Mouse (Mus musculus) MN1 (cell line): ENCODE measurements around the gene Klhl23.
"Not testable (repeated sequence)": the region's sequence is repeated elsewhere in the genome, so short reads cannot be mapped to it uniquely, and the experiment has no call there.

ENCODE experiments used
- DNase-seq: peaks from one replicate; pipeline ENCODE4 v3.0.0-alpha.2; 2016; ENCODE audit warnings: low spot score

Klhl23 gene

DNA sequence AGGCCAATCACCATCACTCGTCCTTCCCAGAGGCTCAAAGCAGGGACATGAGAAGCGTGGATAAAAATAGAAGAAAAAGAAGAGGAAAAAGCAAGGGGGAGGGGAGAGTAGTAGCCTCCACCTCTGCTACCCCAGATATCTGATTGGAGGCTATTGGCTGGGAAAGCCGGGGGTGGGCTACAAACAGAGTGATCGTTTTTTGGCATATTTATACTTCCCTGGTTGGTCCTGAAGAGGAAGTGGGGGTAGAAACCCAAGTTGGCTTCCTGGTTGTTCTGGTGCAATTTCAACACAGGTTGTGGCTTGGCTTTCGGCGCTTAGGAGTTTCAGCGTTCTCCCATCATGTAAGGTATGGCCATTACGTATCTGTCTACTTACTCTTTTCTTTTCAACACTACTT is at the start of gene Klhl23:
Gene Klhl23 (plus strand): TSS at position 234 of the 400 bp plus-strand sequence.
- DNase-seq, result no peak

DNA sequence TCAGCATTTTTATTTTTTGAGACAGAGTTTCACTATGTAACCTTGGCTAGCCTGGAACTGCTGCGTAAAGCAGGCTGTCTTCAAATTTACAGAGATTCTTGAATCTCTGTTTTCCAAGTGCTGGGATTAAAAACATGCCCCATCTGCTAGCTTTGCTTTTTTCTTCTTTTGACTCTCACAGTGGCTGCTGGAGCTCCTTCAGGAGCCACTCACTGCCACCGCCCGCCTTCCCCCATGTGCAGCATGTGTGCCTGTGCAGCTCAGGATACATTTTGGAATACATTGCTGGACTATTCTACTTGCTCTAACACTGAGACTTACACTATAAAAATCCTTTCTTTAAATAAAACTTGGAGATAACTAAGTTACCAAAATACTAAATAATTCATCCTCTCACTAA is 48.4 kb upstream of the Klhl23 start:
- no peak for DNase-seq

DNA sequence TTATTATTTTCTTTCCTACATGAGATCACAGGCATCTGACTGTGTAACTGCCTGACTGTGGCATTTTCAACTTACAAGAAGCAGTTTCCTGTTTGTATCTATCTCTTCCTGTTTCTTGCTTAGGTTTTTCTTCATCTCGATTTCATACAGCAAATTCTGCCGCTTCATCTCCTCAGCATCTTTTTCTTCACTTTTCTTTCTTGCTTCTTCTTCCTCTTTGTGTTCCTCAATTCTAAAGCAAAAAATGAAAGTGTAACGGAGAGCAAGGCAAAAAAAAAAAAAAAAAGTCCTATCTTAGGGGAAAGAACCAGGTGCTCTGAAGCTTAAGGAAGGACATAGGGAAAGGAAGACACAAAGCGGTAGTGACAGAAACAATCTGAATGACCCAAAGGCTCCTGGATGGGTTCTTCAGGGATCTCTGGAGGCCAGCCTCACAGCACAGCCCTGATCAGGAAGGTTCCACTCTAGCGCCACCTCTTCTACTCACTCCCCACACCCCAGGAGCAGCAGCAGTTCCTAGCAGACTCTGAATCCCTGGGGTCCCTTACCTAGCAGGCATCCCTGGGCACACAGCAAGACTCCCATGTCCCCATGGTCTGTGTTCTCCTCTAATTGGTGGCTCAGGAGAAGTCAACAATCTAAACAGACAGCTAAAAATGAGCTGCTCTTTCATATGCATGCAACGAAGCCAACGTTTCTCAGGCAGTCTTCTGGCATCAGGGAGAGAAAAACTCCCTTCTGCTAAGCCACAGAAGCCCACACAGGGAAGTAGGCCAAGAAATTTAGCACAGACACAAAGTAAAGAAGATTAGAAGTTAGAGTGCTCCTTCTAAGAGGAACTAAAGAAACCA is 43.5 kb upstream of the Klhl23 start:
- no peak for DNase-seq

DNA sequence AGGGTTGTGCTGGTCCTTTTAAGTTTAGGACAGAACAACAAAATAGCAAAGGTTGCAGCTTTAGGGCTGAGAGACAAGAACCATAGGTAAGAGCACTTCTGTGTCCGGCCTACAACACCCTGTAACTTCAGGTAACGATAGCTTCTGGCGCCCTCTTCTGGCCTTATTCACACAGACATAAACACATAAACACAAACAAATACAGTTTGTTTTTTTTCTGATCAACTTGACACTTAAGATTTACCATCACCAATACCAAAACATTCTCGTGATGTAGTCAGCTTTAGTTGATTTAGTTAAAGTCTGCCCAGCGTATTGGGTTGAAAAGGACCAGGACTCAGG is 42.9 kb upstream of the Klhl23 start:
- no peak for DNase-seq

DNA sequence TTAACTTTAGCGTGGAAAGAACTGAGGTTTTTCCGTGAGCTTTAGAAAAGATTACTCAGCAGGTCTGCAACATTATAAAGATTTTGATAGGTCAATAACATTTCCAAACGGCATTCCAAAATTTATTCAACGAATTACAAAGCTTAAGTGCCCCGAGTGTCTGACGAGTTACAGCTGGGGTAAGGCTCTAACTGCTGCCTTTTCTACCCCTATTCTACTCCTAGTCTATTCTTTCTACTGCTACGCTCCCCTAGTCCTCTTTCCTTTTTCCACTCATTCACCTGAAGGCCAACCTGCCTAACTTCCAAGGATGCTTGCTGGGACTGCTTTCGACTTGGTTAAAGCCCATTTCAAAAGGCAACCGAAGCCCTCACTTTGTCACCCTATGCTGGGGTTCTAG is 32.8 kb upstream of the Klhl23 start:
- peak; percentile 18 for DNase-seq

DNA sequence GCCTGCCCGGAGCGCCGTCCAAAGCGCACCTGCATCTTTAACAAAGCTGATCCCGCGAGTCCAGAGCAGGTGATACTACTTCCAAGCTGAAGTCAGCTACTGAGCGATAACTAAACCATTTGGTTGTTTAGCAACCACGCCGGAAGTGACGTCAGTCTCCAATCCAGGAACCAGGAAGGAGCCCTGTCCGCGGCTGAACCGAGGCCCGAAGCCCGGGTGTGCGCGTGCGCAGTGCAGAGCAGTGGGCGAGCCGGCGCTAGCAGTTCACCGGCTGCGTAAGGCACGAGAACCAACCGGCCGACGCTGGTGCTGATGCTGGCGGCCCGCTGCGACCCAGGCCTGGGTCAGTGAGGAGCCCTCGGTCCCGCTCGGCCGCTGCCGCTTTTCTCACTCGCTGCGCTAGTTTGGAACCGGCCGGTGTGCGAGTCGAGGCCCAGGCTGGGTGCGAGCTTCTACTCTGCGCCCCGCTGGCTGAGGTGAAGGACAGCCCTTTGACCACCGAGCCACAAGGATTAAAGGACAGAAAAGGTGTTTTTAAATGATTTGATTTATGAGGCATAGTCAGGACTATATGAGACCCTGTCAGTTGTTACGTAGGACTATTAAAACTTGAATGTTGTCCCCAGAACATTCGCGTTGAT is 32.2 kb upstream of the Klhl23 start, which contains the start of the genes Ccdc173 and Phospho2:
Gene Ccdc173 (minus strand): TSS at position 147 of the 641 bp plus-strand sequence.
Gene Phospho2 (plus strand): TSS at position 195 of the 641 bp plus-strand sequence.
- DNase-seq, result peak; percentile 98

DNA sequence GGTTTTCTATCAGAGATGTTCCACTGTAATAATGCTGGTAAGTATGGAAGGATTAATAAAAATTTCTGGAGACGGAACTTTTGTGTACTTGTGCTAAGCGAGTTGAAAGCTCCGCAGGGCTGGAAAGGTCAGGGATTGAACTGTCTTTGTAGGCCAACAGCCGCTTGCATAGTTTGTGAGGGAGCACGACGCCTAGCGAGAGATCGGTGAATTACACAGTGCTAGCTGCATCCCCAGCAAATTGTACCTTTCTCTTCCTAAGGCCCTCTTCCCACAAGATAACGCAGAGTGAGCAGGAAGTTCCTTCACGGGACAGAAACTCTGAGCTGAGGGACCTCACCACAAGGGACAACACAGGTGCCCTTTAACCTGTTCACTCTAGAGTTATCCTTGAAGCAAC is 31.5 kb upstream of the Klhl23 start:
- peak; percentile 91 for DNase-seq

DNA sequence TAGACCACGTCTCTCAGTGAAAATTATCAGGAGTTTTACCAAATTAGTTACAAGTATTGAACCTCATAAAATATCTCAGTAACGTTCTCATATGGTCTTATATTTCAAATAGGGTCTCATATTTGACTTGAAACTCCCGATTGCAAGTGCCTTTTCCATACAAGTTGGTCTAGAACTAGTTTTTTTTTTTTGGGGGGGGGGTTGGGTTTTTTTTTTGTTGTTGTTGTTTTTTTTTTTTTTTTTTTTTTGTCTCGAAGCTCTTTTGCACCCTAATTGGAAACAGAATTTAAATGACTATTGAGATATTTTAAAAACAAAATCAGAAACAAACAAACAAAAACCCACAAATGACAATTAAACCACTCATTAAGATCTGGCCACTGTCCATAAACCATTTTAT is 31.0 kb upstream of the Klhl23 start:
- DNase-seq, result no peak

DNA sequence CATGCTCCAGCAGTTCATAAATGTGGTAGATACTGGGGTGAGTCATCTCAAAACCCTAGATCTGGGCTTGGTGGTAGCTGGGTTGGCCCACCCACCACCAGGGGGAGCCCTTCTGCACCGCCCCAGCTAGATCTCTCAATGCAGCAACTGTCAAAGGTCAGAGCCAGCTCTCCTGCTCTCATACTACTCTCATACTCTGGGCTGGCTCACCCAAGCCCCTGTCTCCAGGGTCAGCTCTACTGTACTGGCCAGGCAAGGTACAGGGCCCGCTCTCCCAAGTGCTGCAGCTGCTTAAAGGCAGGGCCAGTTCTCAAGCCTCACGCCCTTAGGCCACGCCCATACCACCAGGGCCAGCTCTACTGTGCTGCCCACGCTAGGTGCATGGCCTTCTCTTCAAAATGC is 18.8 kb upstream of the Klhl23 start:
- no peak for DNase-seq

DNA sequence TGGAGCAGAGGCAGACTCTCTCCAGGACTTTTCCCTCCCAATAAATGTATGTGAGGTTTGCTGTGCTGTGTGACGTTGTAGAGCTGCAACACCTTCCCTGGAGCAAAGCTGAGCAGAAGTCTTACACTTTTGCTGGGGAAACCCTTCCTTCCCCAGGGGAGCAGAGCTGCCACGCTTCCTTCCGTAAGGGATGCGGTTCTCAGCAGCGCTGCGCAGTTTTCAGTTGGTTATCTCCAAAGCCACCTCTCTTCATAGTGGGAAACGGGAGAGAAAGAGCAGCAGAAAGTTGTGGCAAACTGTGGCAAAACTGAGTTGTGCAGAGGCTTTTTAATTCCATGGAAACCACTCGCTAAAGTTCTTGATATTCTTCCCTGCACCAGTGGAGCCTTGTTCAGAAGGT is 18.0 kb upstream of the Klhl23 start:
- no peak for DNase-seq

DNA sequence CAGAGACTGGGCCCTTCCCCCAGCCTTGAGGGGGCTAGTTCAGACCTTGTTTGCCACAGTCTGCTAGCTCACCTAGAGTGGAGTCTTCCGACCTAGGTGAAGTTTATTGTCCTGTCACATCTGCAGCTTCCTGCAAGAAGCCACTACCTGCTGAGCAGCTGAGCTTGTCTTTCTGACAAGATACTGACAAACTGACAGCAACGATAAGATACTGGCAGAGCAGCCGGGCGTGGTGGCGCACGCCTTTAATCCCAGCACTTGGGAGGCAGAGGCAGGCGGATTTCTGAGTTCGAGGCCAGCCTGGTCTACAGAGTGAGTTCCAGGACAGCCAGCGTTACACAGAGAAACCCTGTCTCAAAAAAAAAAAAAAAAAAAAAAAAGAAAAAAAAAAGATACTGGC is 17.1 kb upstream of the Klhl23 start:
- not testable (repeated sequence) for DNase-seq

DNA sequence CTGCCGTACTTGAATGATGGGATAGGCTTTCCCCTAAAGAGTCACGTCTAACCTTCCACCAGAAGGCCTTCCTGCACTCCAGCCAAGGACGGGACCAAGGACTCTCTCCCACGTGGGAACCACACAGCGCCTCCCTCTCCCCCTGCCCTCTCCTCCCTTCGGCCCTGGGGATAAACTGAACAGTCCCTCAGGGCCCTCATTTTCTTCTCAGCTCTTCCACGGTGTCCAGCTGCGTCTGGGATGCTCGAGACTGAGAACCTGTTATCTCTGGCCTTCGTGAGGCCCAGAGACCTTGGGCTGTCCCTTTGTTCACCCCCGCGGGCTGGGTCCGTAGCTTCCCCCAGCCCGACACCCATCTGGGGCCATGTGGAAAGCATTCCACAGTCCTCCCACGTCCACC is 11.6 kb upstream of the Klhl23 start:
- DNase-seq, result no peak

DNA sequence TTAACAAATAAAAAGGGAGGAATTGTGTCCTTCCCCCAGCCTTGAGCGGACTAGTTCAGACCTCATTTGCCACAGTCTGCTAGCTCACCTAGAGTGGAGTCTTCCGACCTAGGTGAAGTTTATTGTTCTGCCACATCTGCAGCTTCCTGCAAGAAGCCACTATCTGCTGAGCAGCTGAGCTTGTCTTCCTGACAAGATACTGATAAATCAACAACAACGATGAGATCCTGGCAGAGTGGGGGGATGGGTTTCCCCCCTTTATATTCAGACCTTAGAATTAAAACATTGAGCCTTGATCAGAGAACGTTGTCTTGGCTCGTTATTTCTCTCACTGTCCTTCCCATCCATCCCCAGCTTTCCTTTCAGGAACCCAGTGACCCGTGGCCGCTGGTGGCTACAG is 10.4 kb upstream of the Klhl23 start:
- not testable (repeated sequence) for DNase-seq

DNA sequence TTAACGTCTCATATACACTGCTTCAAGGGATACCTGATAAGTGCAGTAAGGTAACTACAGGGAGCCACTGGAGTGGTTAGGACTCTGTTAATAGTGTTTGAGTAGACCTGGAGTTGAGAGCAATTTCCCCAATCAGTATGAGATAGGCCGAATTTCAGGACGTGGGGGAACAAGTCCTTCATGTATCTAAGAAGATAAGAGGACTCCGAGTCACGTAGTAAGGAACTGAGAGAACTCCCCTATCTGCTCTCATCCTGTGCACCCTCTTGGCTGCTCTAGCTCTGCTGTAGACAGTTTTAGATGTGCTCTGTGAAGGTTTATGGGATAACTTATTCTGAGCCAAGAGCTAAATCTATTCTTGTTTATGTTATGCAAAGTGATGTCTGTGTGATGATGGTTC is 5.2 kb upstream of the Klhl23 start:
- no peak for DNase-seq

DNA sequence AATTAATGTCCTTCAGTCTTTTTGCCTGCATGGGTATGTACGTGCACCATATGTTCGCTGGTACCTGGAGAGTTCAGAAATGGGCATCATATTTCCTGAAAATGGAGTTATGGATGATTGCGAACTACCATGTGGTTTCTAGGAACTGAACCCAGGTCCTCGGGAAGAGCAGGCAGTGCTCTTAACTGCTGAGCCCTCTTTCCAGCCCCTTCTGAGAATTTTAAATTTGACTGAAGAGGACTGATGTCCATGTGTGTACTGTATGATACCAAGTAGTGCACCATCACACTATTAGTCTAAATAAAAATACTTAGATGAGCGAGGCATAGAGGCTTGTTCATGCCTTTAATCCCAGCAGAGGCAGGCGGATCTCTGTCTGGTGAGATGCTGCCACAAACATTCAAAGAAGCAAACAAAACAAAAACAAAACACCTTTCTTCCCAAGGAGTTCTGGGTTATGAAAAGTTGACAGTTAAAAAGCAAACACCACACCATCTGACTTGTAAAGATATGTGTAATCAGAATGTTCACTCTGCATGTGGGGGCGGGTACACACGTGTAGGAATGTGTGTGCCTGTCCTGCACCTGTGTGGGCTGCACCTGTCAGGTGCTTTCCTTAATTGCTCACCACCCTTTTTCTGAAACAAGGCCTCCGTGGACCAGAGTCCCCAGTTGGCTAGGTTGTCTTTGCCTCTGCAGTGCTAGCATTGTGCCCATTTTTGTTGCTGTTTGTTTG is 3.2 kb upstream of the Klhl23 start:
- DNase-seq, result no peak

DNA sequence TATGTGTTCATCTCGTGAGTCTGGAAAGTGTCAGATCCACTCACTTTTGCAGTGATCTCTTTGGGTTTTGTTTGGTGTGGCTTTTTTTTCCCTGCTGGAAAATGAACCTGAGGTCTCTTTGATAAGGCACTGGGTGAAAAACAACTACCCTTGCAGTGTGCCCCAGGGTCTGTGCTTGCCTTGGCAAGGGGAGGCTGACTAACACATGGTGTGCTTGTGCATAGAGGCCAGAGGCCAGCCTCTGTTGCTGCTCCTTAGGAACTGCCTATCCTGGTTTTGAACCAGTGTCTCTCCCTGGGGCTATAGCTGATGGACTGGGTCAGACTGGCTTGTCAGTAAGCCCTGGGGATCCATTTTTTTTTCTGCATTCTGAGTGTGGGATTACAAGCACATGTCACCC is 1.5 kb upstream of the Klhl23 start:
- DNase-seq, result peak; percentile 74

DNA sequence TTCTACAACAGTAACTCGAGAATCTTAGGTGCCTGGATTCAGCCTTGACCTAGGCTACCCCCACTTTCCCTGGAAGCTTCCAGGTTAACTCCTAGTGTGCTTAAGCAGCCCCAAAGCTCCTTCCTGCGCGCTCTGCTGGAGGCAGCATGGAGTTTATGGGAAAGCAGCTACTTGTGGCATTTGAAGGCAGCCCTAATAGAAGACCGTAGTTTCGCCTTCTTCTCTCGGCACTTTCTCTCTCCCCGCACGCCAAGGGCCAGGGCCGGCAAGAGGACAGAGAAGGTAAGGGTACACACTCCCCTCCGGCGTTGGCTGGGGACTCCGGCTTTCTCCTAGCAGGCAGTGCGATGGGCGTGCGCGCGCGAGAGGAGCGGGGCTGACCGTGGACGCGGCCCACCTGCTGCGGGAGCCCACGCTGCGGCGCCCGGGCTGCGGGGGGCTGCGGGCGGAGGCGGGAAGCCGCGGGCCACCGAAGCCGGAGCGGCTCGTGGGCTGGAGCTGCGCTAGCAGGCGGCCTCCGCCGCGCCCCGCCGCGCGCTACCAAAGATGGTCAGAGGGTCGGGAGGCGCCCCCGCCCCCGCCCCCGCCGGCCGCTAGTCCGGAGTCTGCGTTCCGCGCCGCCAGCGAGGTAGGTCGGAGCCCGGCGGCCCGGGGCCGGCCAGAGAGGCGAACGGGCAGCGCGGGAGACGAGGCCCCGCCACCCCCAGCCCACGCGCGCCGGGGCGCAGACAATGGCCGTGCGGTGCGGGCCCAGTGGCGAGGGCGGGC is 801 bp downstream of the Klhl23 start:
- peak; percentile 55 for DNase-seq

DNA sequence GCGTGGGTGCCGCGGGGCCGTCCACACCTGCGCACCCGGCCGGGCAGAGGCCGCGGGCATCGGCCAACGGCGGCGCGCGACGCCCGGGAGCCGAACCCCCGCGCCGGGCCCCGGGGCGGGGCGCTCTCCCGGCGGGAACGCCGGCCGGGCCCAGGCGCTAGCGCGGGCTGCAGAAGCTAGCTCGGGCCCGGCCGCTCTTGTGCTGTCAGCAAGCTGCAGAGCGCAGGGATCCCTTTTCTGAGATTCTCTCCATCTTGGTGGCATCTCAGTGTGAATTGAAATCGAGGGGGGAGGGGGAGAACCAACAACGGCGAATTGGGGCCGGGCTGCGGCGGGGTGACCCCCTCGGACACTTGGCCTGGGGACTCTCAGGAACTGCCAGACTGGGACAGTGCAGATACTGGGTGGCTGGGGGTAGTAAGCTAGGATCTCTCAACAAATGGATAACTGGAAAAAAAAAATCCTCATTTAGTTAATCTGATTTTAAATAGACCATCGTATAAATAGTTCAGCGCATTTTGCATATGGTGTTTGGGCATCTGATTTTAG is 1.5 kb downstream of the Klhl23 start:
- no peak for DNase-seq

DNA sequence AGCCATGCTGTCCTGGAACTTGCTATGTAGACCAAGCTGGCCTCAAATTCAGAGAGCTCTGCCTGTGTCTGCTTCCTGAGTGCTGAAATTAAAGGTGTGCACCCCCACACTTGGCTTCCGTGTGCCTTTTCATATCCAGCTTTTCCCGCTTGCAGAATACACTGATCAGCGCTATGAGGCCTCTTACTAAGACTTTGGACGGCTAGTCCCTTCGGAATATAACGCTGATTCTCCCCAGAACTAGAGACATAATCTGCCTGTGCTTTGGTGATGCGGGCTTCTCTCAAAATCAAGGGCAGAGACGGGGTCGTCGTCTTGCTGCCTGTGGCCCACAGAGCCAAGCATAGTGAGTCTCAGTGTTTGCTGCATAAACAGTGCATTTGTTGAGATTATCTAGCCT is 4.2 kb downstream of the Klhl23 start:
- DNase-seq, result no peak

DNA sequence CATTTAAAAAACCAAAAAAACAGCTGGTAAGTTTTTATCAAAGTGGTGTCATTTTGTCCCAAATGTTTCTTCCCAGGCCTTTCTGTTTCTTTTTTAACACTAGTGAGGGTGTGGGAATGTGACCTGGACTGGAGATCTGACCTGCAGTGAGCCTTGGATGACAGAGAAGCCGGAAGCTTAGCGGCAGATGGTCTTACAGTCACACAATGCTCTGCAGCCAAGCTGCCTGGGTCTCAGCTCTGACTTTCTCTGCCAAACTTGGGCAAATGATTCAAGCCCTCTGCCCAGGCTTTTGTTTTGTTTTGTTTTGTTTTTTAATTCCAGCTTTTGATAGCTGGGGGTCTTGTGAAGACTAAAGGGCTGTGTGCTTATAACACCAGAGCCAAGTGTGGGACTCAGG is 4.6 kb downstream of the Klhl23 start:
- no peak for DNase-seq

DNA sequence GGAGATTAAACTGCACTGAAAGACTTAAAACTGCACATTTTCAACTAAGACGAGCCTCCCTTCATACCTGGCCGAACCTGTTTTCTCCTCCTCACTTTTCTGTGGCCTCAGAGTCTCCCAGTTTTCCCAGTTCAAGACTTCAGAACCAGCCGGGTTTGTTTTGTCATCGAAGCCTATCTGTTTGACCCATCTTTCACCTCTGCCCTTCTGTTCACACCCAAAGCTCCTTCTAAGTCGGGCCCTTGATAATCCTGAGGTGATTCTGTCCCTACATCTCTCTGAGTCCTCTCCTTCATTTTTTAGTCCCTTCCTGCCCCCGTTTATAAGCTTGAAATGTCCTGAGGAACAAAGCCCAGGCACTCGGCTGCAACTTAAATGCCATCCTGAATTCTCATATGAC is 6.3 kb downstream of the Klhl23 start:
- no peak for DNase-seq

DNA sequence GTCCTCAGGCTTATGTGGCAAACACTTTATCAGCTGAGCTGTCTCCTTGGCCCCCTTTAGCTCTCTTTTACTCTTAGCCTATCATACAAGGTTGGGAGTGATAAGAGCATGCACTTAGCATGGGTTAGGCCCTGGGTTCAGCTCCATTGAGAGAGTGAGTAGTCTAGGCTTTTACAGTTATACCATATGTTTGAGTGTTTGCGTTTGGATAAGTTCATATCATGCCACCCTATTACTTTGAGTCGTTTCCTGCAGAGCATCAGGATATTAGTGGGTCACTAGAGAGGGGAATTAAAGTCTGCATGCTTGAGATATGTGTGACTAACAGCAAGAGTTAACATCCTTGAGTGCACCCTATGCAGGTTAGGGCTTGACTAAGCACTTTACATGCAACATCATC is 7.9 kb downstream of the Klhl23 start:
- no peak for DNase-seq
